Mouse (Mus musculus): Measurements from ENCODE around the gene Tmem202.
A peak's percentile ranks its signal among the peaks of the same experiment; 100 is the strongest.

Tmem202 gene

DNA sequence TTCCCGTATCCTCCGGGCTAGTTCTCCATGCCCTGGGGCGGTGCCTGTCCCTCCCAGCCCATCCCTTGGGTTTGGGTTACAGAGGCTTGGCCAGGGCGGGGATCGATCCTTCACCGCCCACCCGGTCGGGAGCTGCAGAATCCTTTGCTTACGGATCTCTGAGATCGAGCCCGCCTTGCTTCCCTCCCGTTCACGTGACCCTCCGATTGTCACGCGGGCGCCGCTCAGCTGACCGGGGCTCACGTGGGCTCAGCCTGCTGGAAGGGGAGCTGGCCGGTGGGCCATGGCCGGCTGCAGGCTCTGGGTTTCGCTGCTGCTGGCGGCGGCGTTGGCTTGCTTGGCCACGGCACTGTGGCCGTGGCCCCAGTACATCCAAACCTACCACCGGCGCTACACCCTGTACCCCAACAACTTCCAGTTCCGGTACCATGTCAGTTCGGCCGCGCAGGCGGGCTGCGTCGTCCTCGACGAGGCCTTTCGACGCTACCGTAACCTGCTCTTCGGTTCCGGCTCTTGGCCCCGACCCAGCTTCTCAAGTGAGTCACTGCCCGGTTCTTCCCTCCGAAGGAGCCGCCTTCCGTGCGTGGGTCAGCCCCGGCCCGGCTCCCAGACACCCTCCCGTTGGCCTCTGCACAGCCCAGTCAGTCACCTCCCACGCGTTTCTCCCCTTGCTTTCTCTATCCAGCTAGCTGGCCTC is at the start of gene Tmem202, which contains the start of gene Hexa:
Gene Tmem202, minus strand, starts transcription at position 407 of the 697 bp plus-strand sequence.
Gene Hexa, plus strand, starts transcription at position 100 of the 697 bp plus-strand sequence.
- DNase-seq (ENCODE audit: low spot score) = peak; percentile 77

DNA sequence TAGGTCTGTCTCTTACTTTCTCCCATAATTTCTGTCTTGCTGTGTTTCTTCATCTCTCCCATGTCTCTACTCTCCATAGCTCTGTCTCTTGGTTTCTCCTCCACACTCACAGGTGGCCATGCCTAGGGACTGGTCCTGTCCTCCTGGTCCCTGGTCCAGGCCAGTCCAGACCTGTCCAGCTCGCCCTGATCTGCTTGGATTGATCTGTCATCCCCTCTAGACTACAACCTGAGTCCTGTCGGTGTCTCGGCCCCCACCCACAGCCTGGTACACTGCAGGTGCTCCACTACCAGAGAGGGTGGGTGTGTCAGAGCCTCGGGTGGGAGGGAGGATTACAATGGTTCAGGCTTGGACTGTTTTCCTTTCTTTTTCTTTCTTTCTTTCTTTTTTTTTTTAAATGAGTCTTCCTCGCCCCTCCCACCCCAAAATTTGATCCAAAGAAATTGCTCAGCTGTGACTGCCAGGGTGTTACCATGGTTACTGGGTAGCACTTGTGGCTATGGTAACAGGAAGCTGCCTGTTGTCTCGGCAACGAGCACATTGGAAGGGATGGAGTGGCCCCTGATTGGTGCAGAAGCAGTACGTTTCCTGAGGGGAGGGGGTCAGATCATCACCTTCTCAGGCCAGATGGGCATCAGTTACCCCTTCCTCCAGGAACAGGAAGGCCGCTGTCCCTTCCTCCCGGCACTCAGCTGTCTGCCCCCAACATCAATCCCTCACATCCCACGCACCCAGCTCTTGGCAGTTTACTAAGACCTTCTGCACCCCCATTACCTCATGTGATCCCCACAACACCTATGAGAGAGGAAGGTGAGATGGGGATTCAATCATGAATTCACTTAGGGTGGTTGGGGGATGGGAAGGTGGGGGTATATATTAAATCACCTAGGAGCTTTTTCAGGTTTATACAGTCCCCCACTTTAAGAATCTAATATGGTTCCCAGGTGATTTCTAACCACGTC is 49.3 kb upstream of the Tmem202 start:
- DNase-seq (ENCODE audit: low spot score) = no peak

GRCm38 (mm10) chr9:59588252-59588651 is 48.6 kb upstream of the Tmem202 start:
- no peak for DNase-seq (ENCODE audit: low spot score)

DNA sequence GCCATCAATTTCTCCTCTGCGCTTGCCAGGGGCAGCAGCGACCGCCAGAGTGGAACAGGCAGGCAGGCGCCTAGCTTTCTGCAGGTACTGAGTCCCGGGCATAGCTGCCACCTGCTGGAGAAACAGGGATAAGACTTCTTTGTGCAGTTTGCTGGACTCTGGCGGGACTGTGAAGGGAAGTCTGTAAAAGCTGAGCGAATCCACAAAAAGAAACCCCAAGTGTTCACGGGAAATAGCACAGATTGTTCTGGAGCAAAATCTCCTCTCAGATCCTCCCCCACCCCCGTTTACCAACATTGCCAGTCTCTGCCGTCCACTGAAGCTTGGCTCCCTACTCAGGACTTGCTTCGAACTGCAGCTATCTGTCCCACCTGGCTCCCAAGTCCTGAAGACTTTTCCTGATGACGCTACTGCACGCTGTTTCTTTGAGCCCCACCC is 45.2 kb upstream of the Tmem202 start:
- peak; percentile 53 for DNase-seq (ENCODE audit: low spot score)

GRCm38 (mm10) chr9:59578505-59578867 is 38.8 kb upstream of the Tmem202 start:
- no peak for DNase-seq (ENCODE audit: low spot score)

GRCm38 (mm10) chr9:59577844-59578504 is 38.3 kb upstream of the Tmem202 start, which contains the start of gene Celf6:
Gene Celf6, plus strand, starts transcription at chr9:59577917.
- peak; percentile 62 for DNase-seq (ENCODE audit: low spot score)

DNA sequence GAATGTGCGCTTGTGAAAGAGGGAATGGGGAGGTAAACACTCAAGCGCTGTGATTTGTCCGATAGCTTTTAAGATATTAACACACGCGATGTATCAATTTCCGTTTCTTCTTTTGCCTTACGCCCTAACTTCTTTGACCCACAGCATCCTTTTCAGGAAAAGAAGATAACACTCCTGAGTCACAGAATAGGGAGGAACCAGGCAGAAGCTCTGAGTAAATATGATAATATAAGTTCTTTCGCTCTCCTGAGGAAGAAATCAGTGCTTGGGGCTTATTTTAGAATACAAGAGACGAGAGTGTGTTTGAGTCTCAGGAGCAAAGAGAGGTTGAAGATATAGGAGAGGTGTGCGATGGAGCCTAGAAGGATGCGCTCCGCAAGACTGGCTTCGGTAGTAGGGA is 37.8 kb upstream of the Tmem202 start:
- DNase-seq (ENCODE audit: low spot score) = no peak

- DNase-seq (ENCODE audit: low spot score) = no peak
These were observed 32.2 kb upstream of the Tmem202 start for GRCm38 (mm10) chr9:59571852-59572251.

GRCm38 (mm10) chr9:59567111-59567510 is 27.5 kb upstream of the Tmem202 start:
- peak; percentile 48 for DNase-seq (ENCODE audit: low spot score)

DNA sequence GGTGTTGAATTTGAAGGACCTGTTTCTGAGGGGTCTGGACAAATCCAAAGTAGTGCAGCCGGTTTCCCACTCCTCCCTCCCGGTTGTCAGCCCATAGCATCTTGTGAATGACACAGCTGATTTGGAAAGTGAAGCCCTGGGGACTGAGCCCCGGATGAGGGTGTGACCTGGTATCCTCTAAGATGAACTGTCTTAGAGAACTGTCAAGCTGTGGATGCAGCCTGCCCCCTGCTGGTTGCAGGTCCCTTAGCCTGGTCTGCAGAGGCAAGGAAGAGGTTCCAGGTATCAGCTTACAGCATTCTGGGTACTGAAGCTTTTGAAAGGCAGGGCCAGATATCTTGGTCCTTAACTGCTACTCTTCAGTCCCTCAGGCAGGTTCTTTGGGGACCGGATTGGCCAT is 26.0 kb upstream of the Tmem202 start:
- DNase-seq (ENCODE audit: low spot score) = peak; percentile 65

DNA sequence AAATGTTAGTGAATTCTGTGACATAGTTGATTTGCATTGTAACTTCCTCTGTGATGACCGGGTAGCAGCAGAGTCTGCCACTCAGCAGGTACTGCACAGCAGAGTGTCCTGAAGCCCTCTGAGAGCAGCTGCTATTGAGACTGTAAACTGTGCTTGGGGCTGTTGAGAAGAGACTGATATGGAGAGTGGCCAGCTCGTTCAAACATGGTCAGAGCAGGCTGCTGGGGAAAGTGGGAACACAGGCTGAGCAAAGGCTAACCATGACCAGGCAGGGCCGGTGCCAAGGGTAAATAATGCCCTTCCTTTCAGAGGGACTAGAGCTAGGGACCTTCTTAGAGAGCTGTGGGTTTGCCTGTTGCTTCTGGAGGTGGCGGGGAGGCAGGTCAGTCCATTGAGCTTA is 14.1 kb upstream of the Tmem202 start:
- no peak for DNase-seq (ENCODE audit: low spot score)

DNA sequence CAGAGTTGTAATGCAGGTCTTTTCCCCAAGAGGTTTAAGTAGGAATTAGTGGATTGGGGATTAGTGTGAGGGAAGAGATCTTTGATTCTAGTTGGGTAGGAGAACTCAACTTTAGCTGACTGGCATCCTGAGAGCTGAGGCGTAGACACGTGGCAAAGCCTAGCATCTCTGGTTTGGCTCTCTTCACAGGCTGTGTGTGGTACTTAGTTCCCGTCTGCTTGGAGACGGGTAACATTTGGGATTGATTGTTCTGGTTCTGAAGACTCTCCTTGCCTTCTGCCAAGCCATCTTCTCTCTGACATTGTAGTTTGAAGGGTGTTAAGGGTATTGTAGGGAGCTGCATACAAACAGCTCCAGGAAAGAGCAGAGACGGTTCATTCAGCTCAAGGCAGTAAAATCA is 13.0 kb upstream of the Tmem202 start:
- no peak for DNase-seq (ENCODE audit: low spot score)

DNA sequence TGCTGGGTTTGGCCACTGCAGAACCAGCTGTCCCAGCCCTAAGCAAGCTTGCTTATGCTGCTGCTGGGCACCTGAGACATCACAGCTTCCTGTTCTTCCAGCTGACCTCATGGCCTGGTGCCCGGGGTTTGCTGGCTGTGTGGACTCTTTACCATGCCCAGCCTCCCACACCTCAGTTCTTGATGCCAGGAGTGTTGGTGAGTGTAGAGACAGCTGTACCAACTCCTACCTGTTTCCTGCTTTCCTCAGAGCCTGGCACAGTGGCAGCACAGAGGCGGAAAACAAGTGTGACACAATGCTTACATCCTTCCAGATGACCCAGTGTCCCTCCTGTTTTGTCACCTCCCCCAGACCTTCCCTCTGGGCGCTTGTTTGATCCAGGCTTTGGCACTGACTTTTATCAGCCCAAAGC is 12.0 kb upstream of the Tmem202 start:
- DNase-seq (ENCODE audit: low spot score) = no peak

GRCm38 (mm10) chr9:59551017-59551416 is 11.4 kb upstream of the Tmem202 start:
- DNase-seq (ENCODE audit: low spot score) = no peak

DNA sequence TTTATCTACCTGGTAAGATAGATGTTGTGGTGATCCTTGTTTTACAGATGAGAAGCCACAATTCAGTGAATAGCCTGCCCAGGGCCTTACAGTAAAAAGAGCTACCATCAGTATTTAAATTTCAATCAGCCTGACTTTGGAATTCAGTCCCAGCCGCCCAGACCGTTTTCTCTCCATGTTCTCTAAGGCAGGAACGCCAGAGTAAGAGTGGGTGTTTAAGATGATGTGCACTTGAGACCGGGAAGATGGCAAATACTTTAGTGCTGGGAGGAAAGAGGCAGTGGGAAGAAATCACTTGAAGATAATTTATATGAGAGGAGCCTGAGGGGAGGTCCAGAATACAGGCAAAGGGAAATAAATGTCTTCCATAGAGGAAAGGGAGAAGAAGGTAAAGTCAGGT is 10.4 kb upstream of the Tmem202 start:
- DNase-seq (ENCODE audit: low spot score) = no peak

- DNase-seq (ENCODE audit: low spot score) = no peak
These were observed 9.4 kb upstream of the Tmem202 start for GRCm38 (mm10) chr9:59548961-59549487.

DNA sequence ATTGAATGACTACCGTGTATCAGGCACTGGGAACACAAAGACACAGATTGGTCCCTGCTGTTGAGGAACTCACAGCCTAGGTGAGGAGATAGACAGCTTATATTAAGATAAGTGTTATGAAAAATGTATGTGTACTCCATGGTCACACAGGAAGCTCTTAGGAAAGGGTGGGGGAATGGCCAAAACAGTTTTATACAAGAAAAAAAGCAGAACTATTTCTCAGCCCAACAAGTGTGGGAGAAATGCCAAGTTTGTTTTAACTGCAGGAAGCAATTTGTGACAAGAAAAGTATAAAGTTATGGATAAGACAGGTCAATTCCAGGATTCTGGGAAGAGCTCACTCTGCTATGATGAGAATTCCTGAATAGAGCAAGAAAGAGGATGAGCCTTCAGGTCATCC is 8.2 kb upstream of the Tmem202 start:
- no peak for DNase-seq (ENCODE audit: low spot score)

DNA sequence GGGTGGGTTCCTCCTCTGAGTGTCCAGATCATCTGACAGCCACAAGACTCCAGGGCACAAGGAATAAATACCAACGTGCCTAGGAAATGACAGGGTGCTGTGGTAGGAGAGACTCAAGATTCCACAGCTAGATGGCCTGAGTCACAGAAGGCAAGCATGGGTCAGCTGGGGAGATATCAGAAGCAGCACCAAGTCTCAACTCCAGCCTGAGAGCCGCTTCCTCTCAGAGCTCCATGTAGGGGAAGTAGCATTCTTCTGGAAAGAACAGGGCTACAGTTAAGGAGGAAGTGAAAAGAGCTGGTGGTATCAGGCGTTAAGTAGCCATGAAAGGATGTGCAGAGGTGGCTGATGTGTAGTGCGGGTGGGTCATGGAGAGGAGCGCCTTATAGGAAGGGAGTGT is 5.1 kb upstream of the Tmem202 start:
- no peak for DNase-seq (ENCODE audit: low spot score)

DNA sequence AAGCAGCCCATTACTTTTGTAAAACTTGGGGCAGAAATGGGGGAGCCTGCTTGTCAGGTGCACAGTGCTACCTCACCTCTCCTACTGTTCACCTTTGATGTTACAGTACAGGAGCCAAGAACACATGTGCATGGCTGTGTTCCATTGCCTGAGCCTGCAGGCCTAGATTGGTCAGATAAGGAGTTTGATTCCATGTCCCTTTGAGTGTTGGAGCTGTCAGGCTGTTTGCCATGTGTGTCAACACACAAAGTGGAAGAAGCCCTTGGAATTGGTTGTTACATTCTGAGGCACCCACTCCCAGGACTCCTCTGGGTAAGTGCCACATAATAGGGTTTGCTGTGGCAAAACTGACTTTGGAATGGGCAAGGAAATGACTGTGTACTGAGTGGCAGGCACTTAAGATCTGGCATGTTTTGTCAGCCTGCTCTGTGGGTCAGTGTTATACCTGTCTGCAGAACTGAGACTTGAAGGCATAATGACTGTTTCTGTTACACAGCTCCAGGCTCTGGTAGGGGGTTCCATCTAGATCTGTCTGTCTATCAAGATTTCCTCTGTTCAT is 3.2 kb upstream of the Tmem202 start:
- DNase-seq (ENCODE audit: low spot score) = no peak

GRCm38 (mm10) chr9:59541617-59542016 is 2.0 kb upstream of the Tmem202 start:
- no peak for DNase-seq (ENCODE audit: low spot score)

GRCm38 (mm10) chr9:59537651-59538050 is 2.0 kb downstream of the Tmem202 start:
- DNase-seq (ENCODE audit: low spot score) = no peak

DNA sequence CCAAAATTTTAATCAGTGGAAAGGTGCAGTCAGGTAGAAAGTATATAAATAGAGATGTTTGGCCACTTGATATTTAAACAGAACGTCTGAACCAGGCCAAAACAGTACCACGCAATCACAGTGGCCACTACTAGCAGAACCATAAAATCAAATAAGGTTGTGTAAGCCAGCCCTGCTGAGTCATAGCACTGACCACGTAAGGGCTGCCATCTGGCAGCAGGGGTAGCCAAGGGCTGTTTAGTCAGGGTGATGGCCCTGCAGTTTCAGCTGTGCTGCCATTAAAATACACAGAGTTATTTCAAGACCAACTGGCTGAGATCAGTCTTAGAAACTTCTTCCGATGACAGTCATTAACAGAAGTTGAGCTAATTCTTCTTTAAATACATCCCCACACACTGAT is 5.8 kb downstream of the Tmem202 start:
- DNase-seq (ENCODE audit: low spot score) = peak; percentile 29

Measured in urinary bladder, postnatal 25 days (tissue).